Mouse (Mus musculus) intestine, embryonic 15.5 days (tissue): ENCODE measurements around the gene Grk6. TPM values are rescaled to one million over a fixed set of nuclear protein-coding genes. Genes with fewer than 3 reads are reported as not detected.

Experiments used
- ATAC-seq: fragments of 200-750 bp; cut with Nextera tagmentation; 2 replicates; pipeline ENCODE4 v1.8.0; 2017; ENCODE audit warnings: moderate TSS enrichment, moderate library complexity
- H3K27ac ChIP-seq: fragments of 300-500 bp; sonication (generic); 2 replicates; pipeline ENCODE4 v1.5.1; 2015; ENCODE audit warnings: mild to moderate bottlenecking, inconsistent platforms
- H3K27me3 ChIP-seq: fragments of 300-500 bp; sonication (generic); replicated peaks from 2 replicates; pipeline ENCODE4 v1.6.1; 2015; ENCODE audit warnings: inconsistent platforms
- H3K36me3 ChIP-seq: fragments of 300-500 bp; sonication (generic); 2 replicates; pipeline ENCODE4 v1.6.1; 2015; ENCODE audit warnings: inconsistent platforms
- H3K4me1 ChIP-seq: fragments of 300-500 bp; sonication (generic); replicated peaks from 2 replicates; pipeline ENCODE4 v1.6.1; 2015; ENCODE audit warnings: inconsistent platforms
- H3K4me2 ChIP-seq: fragments of 300-500 bp; sonication (generic); replicated peaks from 2 replicates; pipeline ENCODE4 v1.6.1; 2015; ENCODE audit warnings: mild to moderate bottlenecking, inconsistent platforms
- H3K4me3 ChIP-seq: fragments of 300-500 bp; sonication (generic); replicated peaks from 2 replicates; pipeline ENCODE4 v1.5.1; 2015; ENCODE audit warnings: inconsistent platforms
- H3K9ac ChIP-seq: fragments of 300-500 bp; sonication (generic); 2 replicates; pipeline ENCODE4 v1.6.1; 2015; ENCODE audit warnings: inconsistent platforms
- H3K9me3 ChIP-seq: fragments of 300-500 bp; sonication (generic); 2 replicates; pipeline ENCODE4 v1.6.1; 2016; ENCODE audit warnings: inconsistent platforms
- WGBS: fragments of 180-500 bp; shearing (Covaris S2); methylation state at CpG from one replicate; pipeline ENCODE4 v1.1.7; 2015; 5-methylcytosine and 5-hydroxymethylcytosine counted together
- polyA plus RNA-seq: library from polyadenylated mRNA; unstranded; fragments of >200 nt; fragmentation: Nextera tagmentation; extraction: Ambion mirVana; gene quantifications from 2 replicates; pipeline ENCODE4 v1.2.1, GENCODE M21; 2015

Gene Grk6
- 38.3 and 38.7 TPM in 2 replicates for polyA plus RNA-seq

GRCm38 (mm10) chr13:55444937-55445315 lies at the start of gene Grk6:
Gene Grk6 (plus strand): TSS chr13:55445072.
- Histone ChIP-seq H3K4me2 (peak within 1 kb of the TSS; percentile 84), H3K4me1 (peaks cover 28% of the 10 kb centered on the region), H3K36me3 (peaks cover 1% of the 10 kb centered on the region; the same call in 1 of the 2 replicates), H3K9me3 (no peaks in the 10 kb centered on the region), H3K27me3 (no peaks in the 10 kb centered on the region), H3K9ac (peak within 1 kb of the TSS; percentile 95), H3K27ac (peak within 1 kb of the TSS; percentile 99), H3K4me3 (peak within 1 kb of the TSS; percentile 81)
- ATAC-seq = peak; percentile 96
- under 1% methylated on average over 34 of the region's 35 CpGs for WGBS

GRCm38 (mm10) chr13:55398088-55398487 lies 46.8 kb upstream of the Grk6 start, which contains the start of gene Slc34a1:
Gene Slc34a1 (plus strand): TSS chr13:55398187.
- Histone ChIP-seq H3K4me1 (no peaks in the 10 kb centered on the region), H3K4me2 (no peak within 1 kb of the TSS), H3K36me3 (no peaks in the 10 kb centered on the region), H3K9ac (no peak within 1 kb of the TSS), H3K27me3 (0 out of 2 replicates have a peak, but pooled peaks cover 7% of the 10 kb centered on the region), H3K4me3 (no peak within 1 kb of the TSS), H3K9me3 (no peaks in the 10 kb centered on the region), H3K27ac (no peak within 1 kb of the TSS)
- WGBS = 72% methylated on average over 1 of the region's 1 CpGs
- ATAC-seq = no peak

- H3K9me3 ChIP-seq = no peaks in the 10 kb centered on the region
- no peaks in the 10 kb centered on the region for H3K4me1 ChIP-seq
- 54% methylated on average over 5 of the region's 5 CpGs for WGBS
- H3K9ac ChIP-seq = no peak overlapping the region
- H3K4me2 ChIP-seq = no peak overlapping the region
- peaks cover 11% of the 10 kb centered on the region for H3K27me3 ChIP-seq
- no peak overlapping the region for H3K27ac ChIP-seq
- H3K4me3 ChIP-seq = no peak overlapping the region
- H3K36me3 ChIP-seq = no peaks in the 10 kb centered on the region
- peak; percentile 80 for ATAC-seq
These were observed 45.4 kb upstream of the Grk6 start for GRCm38 (mm10) chr13:55399300-55400038.

DNA sequence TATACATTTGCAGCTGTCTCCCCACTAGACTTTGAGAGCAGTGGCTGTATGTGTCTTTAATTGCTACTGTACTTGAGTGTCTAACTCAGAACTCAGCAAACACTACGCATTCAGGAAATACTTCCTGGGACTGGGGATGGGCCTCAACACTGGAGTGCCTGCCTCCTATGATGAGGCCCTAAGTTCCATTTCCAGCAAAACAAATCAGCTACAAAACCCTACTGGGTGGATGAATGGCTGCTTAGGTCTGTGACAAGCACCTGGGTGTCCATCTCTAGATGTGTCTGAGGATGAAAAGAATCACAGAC lies 44.9 kb upstream of the Grk6 start:
- Histone ChIP-seq H3K36me3 (no peaks in the 10 kb centered on the region), H3K4me1 (no peaks in the 10 kb centered on the region), H3K27ac (no peak overlapping the region), H3K9ac (no peak overlapping the region), H3K4me3 (no peak overlapping the region), H3K27me3 (peaks cover 14% of the 10 kb centered on the region), H3K4me2 (no peak overlapping the region), H3K9me3 (no peaks in the 10 kb centered on the region)
- ATAC-seq = no peak
- 59% methylated on average over 1 of the region's 1 CpGs for WGBS

- Histone ChIP-seq H3K27me3 (peaks cover 14% of the 10 kb centered on the region), H3K4me2 (no peak overlapping the region), H3K4me3 (no peak overlapping the region), H3K9ac (no peak overlapping the region), H3K27ac (no peak overlapping the region), H3K36me3 (no peaks in the 10 kb centered on the region), H3K9me3 (no peaks in the 10 kb centered on the region), H3K4me1 (no peaks in the 10 kb centered on the region; the same call in 1 of the 2 replicates)
- ATAC-seq = no peak
- WGBS = 74% methylated on average over 7 of the region's 7 CpGs
These were observed 41.6 kb upstream of the Grk6 start for GRCm38 (mm10) chr13:55403266-55403665.

GRCm38 (mm10) chr13:55403935-55404852 lies 40.7 kb upstream of the Grk6 start:
- 76% methylated on average over 15 of the region's 15 CpGs for WGBS
- no peaks in the 10 kb centered on the region for H3K36me3 ChIP-seq
- no peak overlapping the region for H3K4me2 ChIP-seq
- H3K27ac ChIP-seq = no peak overlapping the region
- H3K4me3 ChIP-seq = no peak overlapping the region
- no peaks in the 10 kb centered on the region; the same call in 1 of the 2 replicates for H3K4me1 ChIP-seq
- no peak for ATAC-seq
- H3K9me3 ChIP-seq = no peaks in the 10 kb centered on the region
- peaks cover 14% of the 10 kb centered on the region for H3K27me3 ChIP-seq
- H3K9ac ChIP-seq = no peak overlapping the region

GRCm38 (mm10) chr13:55404853-55405782 lies 39.8 kb upstream of the Grk6 start:
- no peaks in the 10 kb centered on the region; the same call in 1 of the 2 replicates for H3K4me1 ChIP-seq
- no peak overlapping the region for H3K4me3 ChIP-seq
- peaks cover 14% of the 10 kb centered on the region for H3K27me3 ChIP-seq
- 12% methylated on average over 11 of the region's 11 CpGs for WGBS
- H3K4me2 ChIP-seq = peak overlapping the region; percentile 34; the same call in 1 of the 2 replicates
- H3K9me3 ChIP-seq = no peaks in the 10 kb centered on the region
- H3K27ac ChIP-seq = no peak overlapping the region
- peak overlapping the region; percentile 28; the same call in 1 of the 2 replicates for H3K9ac ChIP-seq
- no peaks in the 10 kb centered on the region for H3K36me3 ChIP-seq
- peak; percentile 87 for ATAC-seq

DNA sequence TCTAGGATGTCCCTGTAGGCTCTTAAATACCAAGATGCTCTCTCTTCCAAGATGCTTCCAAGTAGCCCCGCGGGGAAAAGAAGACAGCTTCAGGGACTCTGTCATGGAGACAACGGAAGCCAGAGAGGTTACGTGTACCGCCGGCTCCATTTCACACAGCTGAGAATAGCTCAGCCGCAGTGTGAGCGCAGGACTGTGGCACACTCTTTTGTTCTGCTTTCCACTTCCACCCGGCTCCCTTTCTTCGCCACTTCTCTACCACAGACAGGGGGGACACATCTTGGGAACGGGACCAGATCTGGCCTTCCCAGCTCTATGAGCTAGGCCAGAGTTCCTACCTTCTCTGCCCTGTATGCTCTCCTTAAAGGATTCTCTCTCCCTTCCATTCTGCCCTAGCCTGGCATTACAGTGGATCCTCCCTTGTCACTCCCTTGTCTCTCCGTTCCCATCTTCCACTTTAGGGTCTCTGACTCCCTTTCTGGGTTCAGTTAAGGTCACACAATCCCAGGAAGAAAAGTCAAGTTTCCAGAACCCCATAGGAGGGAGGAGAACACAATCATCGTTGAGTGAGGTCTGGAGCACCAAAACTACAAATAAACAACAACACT lies 39.0 kb upstream of the Grk6 start:
- ATAC-seq = peak; percentile 39; the same call in 1 of the 2 replicates

DNA sequence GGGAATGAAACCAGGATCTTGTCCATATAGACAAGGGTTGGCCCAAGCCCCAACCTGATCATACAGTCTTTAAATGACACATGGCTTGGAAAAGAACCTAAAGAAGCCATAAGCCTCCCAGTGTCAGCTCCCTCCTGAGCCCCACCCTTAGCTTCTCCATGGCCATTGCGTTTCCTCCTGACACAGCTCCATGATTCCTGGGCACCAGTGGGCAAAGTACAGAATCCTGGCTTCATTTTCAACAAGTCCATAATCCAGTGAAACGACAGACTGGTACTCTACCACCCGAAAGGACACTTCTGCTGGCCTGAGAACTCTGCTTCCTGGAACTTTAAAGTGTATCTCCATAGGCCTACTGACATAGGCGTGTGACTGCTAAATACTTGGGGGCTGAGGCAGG lies 37.5 kb upstream of the Grk6 start:
- ATAC-seq = no peak
- no peaks in the 10 kb centered on the region; the same call in 1 of the 2 replicates for H3K4me1 ChIP-seq
- no peak overlapping the region for H3K4me2 ChIP-seq
- H3K9me3 ChIP-seq = no peaks in the 10 kb centered on the region
- no peak overlapping the region for H3K4me3 ChIP-seq
- 83% methylated on average over 4 of the region's 4 CpGs for WGBS
- no peak overlapping the region for H3K9ac ChIP-seq
- H3K27ac ChIP-seq = no peak overlapping the region
- peaks cover 6% of the 10 kb centered on the region for H3K27me3 ChIP-seq
- no peaks in the 10 kb centered on the region for H3K36me3 ChIP-seq

More for the DNA sequence above, 39.0 kb upstream of the Grk6 start:
- H3K27me3 ChIP-seq = peaks cover 12% of the 10 kb centered on the region
- H3K27ac ChIP-seq = no peak overlapping the region
- 0 out of 2 replicates have a peak overlapping the region, but pooled peaks have one; percentile 28 for H3K9ac ChIP-seq
- no peaks in the 10 kb centered on the region for H3K36me3 ChIP-seq
- H3K4me1 ChIP-seq = no peaks in the 10 kb centered on the region; the same call in 1 of the 2 replicates
- 65% methylated on average over 13 of the region's 13 CpGs for WGBS
- no peak overlapping the region for H3K4me3 ChIP-seq
- no peaks in the 10 kb centered on the region for H3K9me3 ChIP-seq
- no peak overlapping the region for H3K4me2 ChIP-seq

DNA sequence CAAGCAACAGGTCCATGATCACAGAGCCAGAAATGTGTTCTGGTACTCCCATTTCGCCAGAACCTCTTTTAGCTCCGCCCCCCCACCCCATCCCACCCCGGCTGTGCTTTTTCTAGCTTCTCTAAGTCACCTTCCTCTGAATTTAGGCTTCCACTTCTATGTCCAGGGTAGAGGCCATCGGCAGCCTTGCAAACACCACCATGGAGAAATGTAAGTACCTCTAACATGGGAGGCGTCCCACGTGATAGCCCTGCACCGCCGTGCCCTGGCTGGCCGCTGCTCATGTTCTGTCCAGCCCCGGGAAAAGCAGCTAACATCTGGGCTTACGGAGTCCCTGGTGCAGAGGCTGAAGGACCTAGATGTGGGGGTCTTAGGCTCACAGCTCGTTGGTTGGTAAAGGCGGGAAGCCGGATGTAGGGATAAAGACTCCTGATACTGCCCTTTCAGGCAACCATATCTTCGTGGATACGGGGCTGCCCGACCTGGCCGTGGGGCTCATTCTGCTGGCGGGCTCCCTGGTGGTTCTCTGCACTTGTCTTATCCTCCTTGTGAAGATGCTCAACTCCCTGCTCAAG lies 36.2 kb upstream of the Grk6 start:
- WGBS = 89% methylated on average over 19 of the region's 19 CpGs

DNA sequence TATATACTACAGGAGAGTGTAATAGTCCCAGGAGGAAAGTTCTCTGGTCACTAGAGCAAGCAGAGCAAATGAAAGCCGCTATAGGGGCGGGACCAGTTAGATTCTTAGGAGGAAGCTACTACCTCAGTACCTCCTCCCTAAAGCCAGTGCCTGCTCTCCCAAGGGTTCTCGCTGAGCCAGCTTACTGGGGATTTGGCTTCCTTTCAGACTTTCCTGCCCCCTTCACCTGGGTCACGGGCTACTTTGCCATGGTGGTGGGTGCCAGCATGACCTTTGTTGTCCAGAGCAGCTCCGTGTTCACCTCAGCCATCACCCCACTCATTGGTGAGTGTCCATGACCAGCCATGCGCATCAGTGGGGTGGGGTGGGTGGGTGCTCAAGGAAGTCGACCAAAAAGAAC lies 33.0 kb upstream of the Grk6 start:
- no peak for ATAC-seq
- 70% methylated on average over 7 of the region's 7 CpGs for WGBS
- no peak overlapping the region for H3K4me2 ChIP-seq

More for the DNA sequence above, 36.2 kb upstream of the Grk6 start:
- no peaks in the 10 kb centered on the region; the same call in 1 of the 2 replicates for H3K4me1 ChIP-seq
- H3K9me3 ChIP-seq = no peaks in the 10 kb centered on the region
- no peak overlapping the region for H3K4me2 ChIP-seq
- no peak overlapping the region for H3K27ac ChIP-seq
- H3K9ac ChIP-seq = no peak overlapping the region
- no peaks in the 10 kb centered on the region for H3K36me3 ChIP-seq
- H3K27me3 ChIP-seq = peaks cover 9% of the 10 kb centered on the region
- no peak for ATAC-seq
- no peak overlapping the region for H3K4me3 ChIP-seq

More for the DNA sequence above, 33.0 kb upstream of the Grk6 start:
- peaks cover 14% of the 10 kb centered on the region for H3K27me3 ChIP-seq
- no peak overlapping the region for H3K9ac ChIP-seq
- no peak overlapping the region for H3K4me3 ChIP-seq
- peaks cover 6% of the 10 kb centered on the region for H3K4me1 ChIP-seq
- H3K27ac ChIP-seq = no peak overlapping the region
- H3K9me3 ChIP-seq = no peaks in the 10 kb centered on the region
- no peaks in the 10 kb centered on the region for H3K36me3 ChIP-seq
